Mouse (Mus musculus) limb, embryonic 15.5 days (tissue): ENCODE results near the gene Ttpal. TPM values are rescaled to one million over a fixed set of nuclear protein-coding genes. Genes with fewer than 3 reads are reported as not detected.
A peak's percentile ranks its signal among the peaks of the same experiment; 100 is the strongest.
"Not testable (repeated sequence)": the region's sequence is repeated elsewhere in the genome, so short reads cannot be mapped to it uniquely, and the experiment has no call there.

Experiments
- ATAC-seq: fragments of 200-750 bp; cut with Nextera tagmentation; 2 replicates; pipeline ENCODE4 v1.8.0; 2017; ENCODE audit warnings: low read depth, moderate TSS enrichment; ENCODE audit not compliant: insufficient number of reproducible peaks, low FRiP score, low TSS enrichment
- H3K27ac ChIP-seq: fragments of 300-500 bp; sonication (generic); 2 replicates; pipeline ENCODE4 v1.5.1; 2015; ENCODE audit warnings: moderate library complexity, mild to moderate bottlenecking, inconsistent platforms
- H3K27me3 ChIP-seq: fragments of 300-500 bp; sonication (generic); 2 replicates; pipeline ENCODE4 v1.6.1; 2015; ENCODE audit warnings: inconsistent platforms
- H3K36me3 ChIP-seq: fragments of 300-500 bp; sonication (generic); 2 replicates; pipeline ENCODE4 v1.6.1; 2015; ENCODE audit warnings: inconsistent platforms
- H3K4me1 ChIP-seq: fragments of 300-500 bp; sonication (generic); 2 replicates; pipeline ENCODE4 v1.6.1; 2015; ENCODE audit warnings: inconsistent platforms
- H3K4me2 ChIP-seq: fragments of 300-500 bp; sonication (generic); 2 replicates; pipeline ENCODE4 v1.6.1; 2015; ENCODE audit warnings: mild to moderate bottlenecking, inconsistent platforms
- H3K4me3 ChIP-seq: fragments of 300-500 bp; sonication (generic); 2 replicates; pipeline ENCODE4 v1.5.1; 2015; ENCODE audit warnings: mild to moderate bottlenecking, inconsistent platforms
- H3K9ac ChIP-seq: fragments of 300-500 bp; sonication (generic); 2 replicates; pipeline ENCODE4 v1.6.1; 2015; ENCODE audit warnings: inconsistent platforms
- H3K9me3 ChIP-seq: fragments of 300-500 bp; sonication (generic); 2 replicates; pipeline ENCODE4 v1.6.1; 2016; ENCODE audit warnings: inconsistent platforms
- WGBS: fragments of 180-500 bp; shearing (Covaris S2); methylation state at CpG from one replicate; pipeline ENCODE4 v1.1.7; 2015; 5-methylcytosine and 5-hydroxymethylcytosine counted together
- polyA plus RNA-seq: library from polyadenylated mRNA; unstranded; fragments of >200 nt; fragmentation: Nextera tagmentation; extraction: Ambion mirVana; gene quantifications from 2 replicates; pipeline ENCODE4 v1.2.1, GENCODE M21; 2015

The Ttpal gene
- polyA plus RNA-seq, 1 experiment from 2014 or later, result 42.8 TPM

DNA sequence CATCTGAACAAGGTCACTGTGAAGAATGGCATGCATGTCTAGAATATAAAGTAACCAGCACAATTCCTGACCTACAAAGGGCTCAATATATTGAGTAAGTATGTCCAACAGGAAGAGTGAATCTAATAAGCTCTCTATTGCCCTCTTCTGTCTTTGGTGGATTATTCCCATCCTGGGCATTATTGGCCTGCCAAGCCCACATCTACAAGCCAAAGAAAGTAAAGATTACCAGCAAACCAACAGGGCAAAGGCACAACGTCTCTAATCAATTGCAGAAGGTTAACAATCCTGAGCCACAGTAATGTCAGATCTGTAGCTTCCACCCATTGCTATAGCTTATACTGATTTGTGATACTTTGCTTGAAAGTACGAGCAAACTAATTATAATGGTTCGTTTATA is 38.4 kb downstream of the Ttpal start:
- no peak for ATAC-seq
- 79% methylated on average over 3 of the region's 3 CpGs for WGBS
- H3K4me3 ChIP-seq, result no peak overlapping the region
- H3K27me3 ChIP-seq, result no peaks in the 10 kb centered on the region
- peaks cover 10% of the 10 kb centered on the region for H3K4me1 ChIP-seq
- no peak overlapping the region for H3K9ac ChIP-seq
- peaks cover 5% of the 10 kb centered on the region for H3K36me3 ChIP-seq
- H3K27ac ChIP-seq, result no peak overlapping the region
- H3K9me3 ChIP-seq, result no peaks in the 10 kb centered on the region
- H3K4me2 ChIP-seq, result no peak overlapping the region

DNA sequence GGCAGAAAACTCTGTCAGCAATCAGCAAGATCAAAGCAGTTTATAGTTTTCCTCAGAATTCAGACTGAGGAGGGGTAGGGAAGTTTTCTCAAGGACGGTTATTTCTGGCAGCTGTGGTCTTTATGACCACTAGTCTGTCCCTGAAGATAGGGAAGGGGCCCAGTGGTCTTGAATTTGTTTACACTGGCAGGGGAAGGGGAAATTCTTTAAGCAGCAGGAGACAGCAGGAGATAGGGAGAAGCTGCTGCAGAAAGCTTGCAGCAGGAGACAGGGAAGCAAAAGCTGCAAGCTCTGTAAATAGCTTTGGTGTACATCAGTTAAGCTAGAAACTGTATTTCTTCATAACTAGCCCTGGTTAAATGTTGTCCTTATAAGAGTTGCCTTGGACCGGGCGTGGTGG is 39.6 kb downstream of the Ttpal start:
- ATAC-seq, result no peak
- Histone ChIP-seq H3K27me3 (no peaks in the 10 kb centered on the region), H3K4me2 (no peak overlapping the region), H3K36me3 (peaks cover 3% of the 10 kb centered on the region; the same call in 1 of the 2 replicates), H3K27ac (no peak overlapping the region), H3K4me1 (peaks cover 12% of the 10 kb centered on the region), H3K4me3 (no peak overlapping the region), H3K9me3 (no peaks in the 10 kb centered on the region), H3K9ac (no peak overlapping the region)
- 71% methylated on average over 3 of the region's 3 CpGs for WGBS

DNA sequence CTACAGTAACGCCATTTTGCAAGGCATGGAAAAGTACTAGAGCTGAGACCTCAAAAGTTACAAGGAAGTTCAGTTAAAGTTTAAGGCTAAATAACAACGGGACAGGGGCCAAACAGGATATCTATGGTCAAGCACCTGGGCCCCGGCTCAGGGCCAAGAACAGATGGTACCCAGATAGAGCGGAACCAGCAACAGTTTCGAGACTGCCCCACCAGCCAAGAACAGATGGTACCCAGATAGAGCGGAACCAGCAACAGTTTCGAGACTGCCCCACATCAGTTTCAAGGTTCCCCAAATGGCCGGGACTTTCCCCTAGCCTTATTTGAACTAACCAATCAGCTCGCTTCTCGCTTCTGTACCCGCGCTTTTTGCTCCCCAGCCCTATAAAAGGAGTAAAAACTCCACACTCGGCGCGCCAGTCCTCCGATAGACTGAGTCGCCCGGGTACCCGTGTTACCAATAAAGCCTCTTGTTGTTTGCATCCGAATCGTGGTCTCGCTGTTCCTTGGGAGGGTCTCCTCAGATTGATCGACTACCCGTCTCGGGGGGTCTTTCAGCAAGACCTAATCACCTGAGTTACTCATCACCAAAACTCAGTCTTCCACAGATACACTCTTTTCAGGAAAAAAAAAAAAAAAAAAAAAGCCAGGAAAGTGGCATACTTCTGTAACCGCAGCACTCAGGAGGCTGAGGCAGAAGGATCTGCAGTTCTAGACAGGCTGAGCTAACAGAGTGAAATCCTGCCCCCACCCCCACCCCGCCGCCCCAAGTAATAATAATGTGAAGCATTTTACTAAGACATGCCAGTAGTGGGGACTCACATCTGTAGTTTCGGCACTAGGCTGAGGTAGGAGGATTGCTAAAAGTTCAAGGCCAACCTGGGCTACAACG is 40.8 kb downstream of the Ttpal start:
- H3K36me3 ChIP-seq, result 0 out of 2 replicates have a peak, but pooled peaks cover 2% of the 10 kb centered on the region
- no peak for ATAC-seq
- H3K27ac ChIP-seq, result no peak overlapping the region
- no peak overlapping the region for H3K9ac ChIP-seq
- no peaks in the 10 kb centered on the region for H3K9me3 ChIP-seq
- peak overlapping the region; percentile 44 for H3K4me2 ChIP-seq
- 87% methylated on average over 30 of the region's 30 CpGs for WGBS
- H3K4me1 ChIP-seq, result peaks cover 12% of the 10 kb centered on the region
- no peaks in the 10 kb centered on the region for H3K27me3 ChIP-seq
- peak overlapping the region; percentile 99 for H3K4me3 ChIP-seq

DNA sequence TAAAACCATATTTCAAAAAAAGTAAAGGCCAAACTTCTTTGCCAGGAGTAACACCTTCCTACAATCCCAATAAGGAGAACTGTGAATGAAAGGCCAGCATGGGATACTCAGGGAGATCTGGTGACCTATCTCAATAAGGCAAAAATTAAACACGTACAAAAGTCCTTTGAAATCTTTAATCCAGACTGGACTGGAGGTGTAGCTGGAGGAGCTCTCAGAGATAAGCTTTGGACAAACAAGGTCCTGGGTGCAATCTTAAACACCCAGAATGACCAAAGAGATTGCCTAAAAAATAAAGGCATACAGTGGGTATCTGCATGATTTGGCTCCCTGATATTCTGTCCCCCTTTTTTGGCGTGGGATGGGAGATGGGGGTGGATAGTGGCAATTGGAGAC is 41.5 kb downstream of the Ttpal start:
- Histone ChIP-seq H3K4me1 (peaks cover 12% of the 10 kb centered on the region), H3K4me3 (peak overlapping the region; percentile 99), H3K27me3 (no peaks in the 10 kb centered on the region), H3K27ac (no peak overlapping the region), H3K4me2 (peak overlapping the region; percentile 44), H3K36me3 (0 out of 2 replicates have a peak, but pooled peaks cover 2% of the 10 kb centered on the region), H3K9me3 (no peaks in the 10 kb centered on the region), H3K9ac (no peak overlapping the region)
- 71% methylated on average over 2 of the region's 2 CpGs for WGBS
- no peak for ATAC-seq

DNA sequence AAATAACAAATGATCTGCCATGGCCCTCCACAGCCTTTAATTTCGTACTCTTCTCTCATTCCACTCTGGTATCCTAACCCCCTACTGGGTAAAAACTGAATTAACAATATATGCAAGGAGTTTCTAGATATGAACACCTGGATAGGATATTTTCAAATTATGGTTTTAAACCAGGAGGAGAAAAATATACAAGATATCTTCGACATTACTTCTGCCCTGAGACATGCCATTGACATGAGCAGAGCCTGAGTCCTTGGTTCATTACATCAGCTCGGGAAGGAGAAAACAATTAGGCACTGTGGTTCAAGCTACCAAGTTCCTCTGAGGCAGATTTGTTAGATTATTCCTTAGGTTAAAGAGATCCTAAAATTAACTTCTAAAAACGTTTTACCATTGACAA is 41.9 kb downstream of the Ttpal start:
- Histone ChIP-seq H3K27me3 (no peaks in the 10 kb centered on the region), H3K4me1 (peaks cover 12% of the 10 kb centered on the region), H3K4me2 (peak overlapping the region; percentile 44), H3K9me3 (no peaks in the 10 kb centered on the region), H3K9ac (peak overlapping the region; percentile 97), H3K4me3 (peak overlapping the region; percentile 99), H3K36me3 (0 out of 2 replicates have a peak, but pooled peaks cover 2% of the 10 kb centered on the region), H3K27ac (peak overlapping the region; percentile 99)
- 2% methylated on average over 4 of the region's 4 CpGs for WGBS
- ATAC-seq, result no peak

DNA sequence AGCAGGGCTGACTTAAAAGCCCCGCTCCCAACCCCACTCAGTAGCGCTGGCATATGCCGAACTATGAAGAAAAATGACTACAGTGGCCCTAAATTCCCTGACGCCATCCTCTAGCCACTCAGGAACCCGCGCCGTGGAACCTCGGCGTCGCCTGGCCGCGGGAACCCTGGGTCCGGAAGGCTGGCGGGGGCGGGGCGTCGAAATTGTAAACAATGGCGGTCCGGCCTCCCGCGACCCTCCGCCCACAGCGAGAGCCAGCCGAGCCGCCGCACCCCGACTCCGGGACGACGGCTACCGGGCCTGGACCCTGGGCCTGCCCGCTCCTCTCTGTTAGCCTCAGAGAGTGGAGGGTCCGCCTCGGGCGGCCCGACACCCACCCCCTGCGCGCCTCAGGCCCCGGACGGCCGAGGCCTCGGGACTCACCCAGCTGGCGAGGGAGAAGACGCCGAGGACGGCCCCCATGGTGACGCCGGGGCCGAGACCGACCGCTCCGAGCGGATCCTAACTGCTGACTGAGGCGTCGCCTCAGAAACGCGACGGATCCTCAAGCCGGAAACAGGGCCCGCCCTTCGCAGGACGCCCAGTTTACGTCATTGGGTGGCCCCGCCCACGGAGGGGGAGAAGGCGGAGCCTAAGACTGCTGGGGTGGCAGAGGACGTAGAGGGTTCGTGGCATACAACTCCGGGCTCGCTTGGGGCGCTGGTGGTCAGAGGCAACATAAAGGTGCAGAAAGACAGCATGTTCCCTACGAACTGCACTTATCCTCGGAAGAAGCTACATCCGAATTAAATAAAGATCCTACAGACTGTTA is 42.7 kb downstream of the Ttpal start, which contains the start of gene Serinc3:
Gene Serinc3 (minus strand): TSS at position 557 of the 811 bp plus-strand sequence.
- H3K27me3 ChIP-seq, result no peaks in the 10 kb centered on the region
- peaks cover 12% of the 10 kb centered on the region for H3K4me1 ChIP-seq
- H3K27ac ChIP-seq, result peak within 1 kb of the TSS; percentile 99
- H3K4me2 ChIP-seq, result peak within 1 kb of the TSS; percentile 44
- peak within 1 kb of the TSS; percentile 97 for H3K9ac ChIP-seq
- H3K36me3 ChIP-seq, result 0 out of 2 replicates have a peak, but pooled peaks cover 2% of the 10 kb centered on the region
- ATAC-seq, result peak; percentile 95
- no peaks in the 10 kb centered on the region for H3K9me3 ChIP-seq
- WGBS, result under 1% methylated on average over 73 of the region's 74 CpGs
- H3K4me3 ChIP-seq, result peak within 1 kb of the TSS; percentile 99

DNA sequence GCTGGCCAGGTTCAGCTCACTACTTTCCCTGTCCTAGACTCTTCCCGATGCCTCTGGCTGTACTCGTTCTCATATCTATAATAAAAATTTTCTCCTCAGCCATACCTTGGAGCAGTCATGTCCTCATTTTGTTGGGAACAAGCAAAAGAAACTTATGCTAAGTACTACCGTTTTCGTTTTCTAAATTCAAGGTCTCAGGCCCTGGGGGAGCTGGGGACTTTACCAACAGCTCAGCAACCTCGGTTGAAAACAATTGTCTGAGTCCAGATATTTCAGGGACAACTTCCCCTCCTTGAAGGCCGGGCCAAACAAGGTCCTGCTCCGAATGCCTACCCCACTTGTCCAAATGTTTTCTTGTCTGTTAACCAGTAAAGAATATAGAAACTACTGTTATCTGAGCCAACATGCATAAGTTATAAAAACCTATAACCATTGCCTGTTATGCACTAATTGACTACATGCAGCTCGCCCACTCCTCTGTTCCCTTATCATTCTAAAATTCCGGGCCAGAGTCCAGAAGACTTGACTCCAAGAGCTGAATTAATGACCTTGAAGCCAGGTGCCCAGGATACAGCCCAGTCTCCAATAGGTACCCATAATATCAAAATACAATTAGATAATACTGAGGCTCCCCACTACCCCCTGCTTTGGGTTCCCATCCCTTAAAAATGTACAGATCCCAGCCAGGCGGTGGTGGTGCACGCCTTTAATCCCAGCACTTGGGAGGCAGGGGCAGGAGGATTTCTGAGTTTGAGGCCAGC is 43.8 kb downstream of the Ttpal start:
- no peak for ATAC-seq
- H3K4me1 ChIP-seq, result peaks cover 12% of the 10 kb centered on the region
- H3K36me3 ChIP-seq, result no peaks in the 10 kb centered on the region
- H3K4me2 ChIP-seq, result peak overlapping the region; percentile 42; the same call in 1 of the 2 replicates
- H3K27ac ChIP-seq, result no peak overlapping the region
- H3K9me3 ChIP-seq, result peaks cover 4% of the 10 kb centered on the region; the same call in 1 of the 2 replicates
- H3K4me3 ChIP-seq, result 0 out of 2 replicates have a peak overlapping the region, but pooled peaks have one; percentile 99
- H3K9ac ChIP-seq, result no peak overlapping the region
- no peaks in the 10 kb centered on the region for H3K27me3 ChIP-seq
- WGBS, result 77% methylated on average over 11 of the region's 11 CpGs

DNA sequence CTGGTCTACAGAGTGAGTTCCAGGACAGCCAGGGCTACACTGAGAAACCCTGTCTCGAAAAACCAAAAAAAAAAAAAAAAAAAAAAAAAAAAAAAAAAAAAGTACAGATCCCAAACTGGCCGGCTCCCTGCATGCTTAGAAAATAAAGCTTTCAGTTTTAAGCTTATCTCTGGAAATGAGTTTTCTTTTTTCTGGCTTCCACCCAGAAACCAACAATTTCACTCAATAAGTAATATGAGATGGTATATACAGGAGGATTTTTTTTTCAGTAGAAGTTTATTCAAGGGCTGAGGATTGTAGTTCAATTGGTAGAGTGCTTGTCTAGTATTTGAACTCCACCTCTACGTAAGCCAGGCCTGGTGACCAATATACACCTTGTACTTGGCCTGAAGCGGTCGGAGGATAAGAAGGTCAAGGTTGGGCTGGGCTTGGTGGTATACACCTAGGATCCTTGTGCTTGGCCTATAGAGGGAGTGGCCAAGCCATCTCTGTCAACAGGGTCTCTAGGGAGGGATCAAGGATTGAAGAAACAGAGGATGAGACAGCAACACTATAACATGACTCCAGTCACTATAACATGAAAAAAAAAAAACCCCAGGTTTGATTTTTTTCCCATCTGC is 44.5 kb downstream of the Ttpal start:
- no peak overlapping the region for H3K4me2 ChIP-seq
- 89% methylated on average over 5 of the region's 5 CpGs for WGBS
- H3K9me3 ChIP-seq, result peaks cover 4% of the 10 kb centered on the region; the same call in 1 of the 2 replicates
- H3K27ac ChIP-seq, result no peak overlapping the region
- peaks cover 12% of the 10 kb centered on the region for H3K4me1 ChIP-seq
- H3K9ac ChIP-seq, result no peak overlapping the region
- H3K27me3 ChIP-seq, result no peaks in the 10 kb centered on the region
- no peak for ATAC-seq
- no peaks in the 10 kb centered on the region for H3K36me3 ChIP-seq
- H3K4me3 ChIP-seq, result no peak overlapping the region

DNA sequence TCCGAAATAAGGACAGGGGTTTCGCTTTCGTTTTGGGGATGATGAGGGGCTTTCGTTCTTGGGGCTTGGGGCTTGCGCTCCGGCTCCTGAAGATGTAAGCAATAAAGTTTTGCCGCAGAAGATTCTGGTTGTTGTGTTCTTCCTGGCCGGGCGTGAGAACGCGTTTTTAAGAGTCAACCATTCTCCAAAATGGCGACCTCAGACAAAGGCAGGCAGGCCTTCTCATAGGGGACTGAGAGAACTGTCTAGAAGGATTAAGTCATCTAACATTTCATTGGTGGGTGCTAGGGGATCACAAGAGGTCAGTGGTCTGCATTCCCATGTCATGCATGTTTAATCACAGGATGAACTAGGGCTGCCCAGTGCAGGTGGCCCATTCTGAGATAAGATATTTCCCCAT is 53.6 kb downstream of the Ttpal start:
- H3K27me3 ChIP-seq, H3K36me3 ChIP-seq, ATAC-seq, H3K4me2 ChIP-seq, H3K9ac ChIP-seq, H3K27ac ChIP-seq, H3K4me1 ChIP-seq, H3K9me3 ChIP-seq, H3K4me3 ChIP-seq: not testable (repeated sequence)
- WGBS, result 97% methylated on average over 9 of the region's 12 CpGs

DNA sequence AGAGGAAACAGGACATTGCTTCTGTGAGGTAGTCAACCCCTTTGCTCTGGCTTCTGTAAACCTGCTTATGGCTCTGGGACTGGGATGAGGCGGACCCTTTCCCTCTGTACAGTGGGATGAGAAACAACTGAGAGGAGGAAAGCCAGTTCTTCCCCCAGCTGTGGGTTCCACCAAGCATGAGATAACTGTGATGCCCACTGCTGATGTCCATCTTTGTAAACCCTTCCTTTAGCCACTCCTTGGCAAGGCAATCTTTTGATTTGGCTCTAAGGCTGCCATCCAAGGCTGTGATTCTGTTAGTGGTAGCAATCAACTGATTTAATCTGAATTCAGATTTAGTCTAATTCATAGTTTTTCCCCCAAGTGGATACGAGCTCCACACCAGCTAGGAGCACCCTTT is 55.4 kb downstream of the Ttpal start:
- no peak overlapping the region for H3K4me2 ChIP-seq
- H3K4me3 ChIP-seq, result no peak overlapping the region
- no peaks in the 10 kb centered on the region for H3K36me3 ChIP-seq
- 83% methylated on average over 2 of the region's 2 CpGs for WGBS
- no peak overlapping the region for H3K27ac ChIP-seq
- no peaks in the 10 kb centered on the region for H3K9me3 ChIP-seq
- no peak for ATAC-seq
- no peaks in the 10 kb centered on the region for H3K27me3 ChIP-seq
- no peak overlapping the region for H3K9ac ChIP-seq
- peaks cover 17% of the 10 kb centered on the region; the same call in 1 of the 2 replicates for H3K4me1 ChIP-seq
